Mouse (Mus musculus) ES-E14 (cell line): ENCODE measurements around the gene Zfp59.
"Not testable (repeated sequence)": the region's sequence is repeated elsewhere in the genome, so short reads cannot be mapped to it uniquely, and the experiment has no call there.

ENCODE experiments used
- CHD2 ChIP-seq: IDR thresholded peaks from 2 replicates; pipeline ENCODE4 v1.6.1; 2014; ENCODE audit warnings: mild to moderate bottlenecking, low read depth, low read length, inconsistent platforms
- MAFK ChIP-seq: IDR thresholded peaks from 2 replicates; pipeline ENCODE4 v1.6.1; 2014; ENCODE audit warnings: mild to moderate bottlenecking, low read depth, low read length, inconsistent platforms; ENCODE audit not compliant: insufficient read depth
- ZC3H11A ChIP-seq: IDR thresholded peaks from 2 replicates; pipeline ENCODE4 v1.6.1; 2012; ENCODE audit warnings: low read depth, mild to moderate bottlenecking, inconsistent platforms, low read length, borderline replicate concordance
- ZNF384 ChIP-seq: IDR thresholded peaks from 2 replicates; pipeline ENCODE4 v1.6.1; 2012; ENCODE audit warnings: low read depth, low read length, inconsistent platforms

- TF ChIP-seq ZC3H11A, MAFK, ZNF384, CHD2: not testable (repeated sequence)
These were observed 24.2 kb downstream of the Zfp59 start for GRCm38 (mm10) chr7:27862578-27862977.
